Comparison of ENCODE assay signal across 9 mouse cellular contexts in the genomic region with DNA sequence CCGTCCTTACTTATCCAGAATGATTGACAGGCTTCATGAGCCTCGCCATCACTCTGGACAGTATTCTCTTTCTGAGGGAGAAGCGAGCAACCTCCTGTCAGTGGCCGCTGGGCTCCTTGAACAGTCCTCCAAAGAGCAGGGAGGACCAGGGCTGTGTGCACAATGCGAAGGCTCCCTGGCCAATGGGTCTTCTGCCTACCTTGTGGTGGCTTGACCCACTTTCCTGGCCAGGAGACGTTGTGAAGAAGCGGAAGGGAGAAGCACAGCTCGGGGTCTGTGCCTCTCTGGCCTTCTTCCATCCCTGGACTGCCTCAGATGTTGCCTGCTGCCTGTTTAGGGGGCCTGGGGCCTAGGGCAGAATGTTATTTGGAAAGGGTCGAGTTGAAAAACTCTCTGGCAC. TPM values are rescaled to one million over a fixed set of nuclear protein-coding genes. Genes with fewer than 3 reads are reported as not detected.
DNase-seq lines count a peak whose midpoint lies in the region; ATAC-seq lines count a peak whose summit lies in the region.
"Had no signal": no experiment of that assay in that cellular context is flagged by ENCODE, and none has a peak within 500 bp of the region (broad histone marks: within the 10 kb centered on the region; RNA-seq: fewer than 3 reads in every experiment).

No protein-coding gene starts in this region.

- H3K4me2 ChIP-seq in kidney, embryonic 15.5 days: peak overlapping the region; percentile 98
- peak overlapping the region; percentile 96 for H3K4me2 ChIP-seq in hindbrain, embryonic 11.5 days (replicated peaks; ENCODE audit: low read depth, low read length)
- peak overlapping the region; percentile 83 for H3K4me2 ChIP-seq in midbrain, embryonic 16.5 days (ENCODE audit: low read length)

- 0 out of 2 replicates have a peak overlapping the region, but pooled peaks have one; percentile 65 for H3K4me3 ChIP-seq in kidney, embryonic 15.5 days (replicated peaks)
- peak overlapping the region; percentile 78 for H3K4me3 ChIP-seq in embryonic facial prominence, embryonic 10.5 days
- H3K4me3 ChIP-seq in hindbrain, embryonic 11.5 days (ENCODE audit: low read depth, low read length): peak overlapping the region; percentile 71; the same call in 1 of the 2 replicates
- H3K4me3 ChIP-seq in midbrain, embryonic 16.5 days (ENCODE audit: low read depth, low read length): peak overlapping the region; percentile 78

- no peak overlapping the region for H3K27ac ChIP-seq in kidney, embryonic 15.5 days
- no peak overlapping the region for H3K27ac ChIP-seq in embryonic facial prominence, embryonic 10.5 days (replicated peaks)
- no peak overlapping the region for H3K27ac ChIP-seq in hindbrain, embryonic 11.5 days (ENCODE audit: low read depth, low read length)
- peak overlapping the region; percentile 88 for H3K27ac ChIP-seq in midbrain, embryonic 16.5 days (ENCODE audit: low read length)

- DNase-seq in kidney, postnatal 10 days: no peak
- DNase-seq in embryonic facial prominence, embryonic 10.5 days (ENCODE audit: low spot score): no peak
- peak; percentile 9 for DNase-seq in hindbrain, embryonic 11.5 days (ENCODE audit: low spot score)
- DNase-seq in MN1 (ENCODE audit: low spot score): no peak
- DNase-seq in frontal cortex, adult 2 months (ENCODE audit: extremely low spot score in 1 of 2, low spot score in 1 of 2): no peak
- DNase-seq in adrenal gland, postnatal 4 days (ENCODE audit: low spot score in 2 of 2): no peak

- 0 out of 2 replicates have a peak, but pooled peaks have one; percentile 2 for ATAC-seq in kidney, embryonic 15.5 days (replicated peaks; ENCODE audit: low FRiP score)
- ATAC-seq in hindbrain, embryonic 11.5 days (ENCODE audit: low FRiP score): no peak
- ATAC-seq in midbrain, embryonic 16.5 days: 0 out of 2 replicates have a peak, but pooled peaks have one; percentile 10

- peaks cover 20% of the 10 kb centered on the region for H3K4me1 ChIP-seq in kidney, embryonic 15.5 days
- H3K4me1 ChIP-seq in embryonic facial prominence, embryonic 10.5 days: peaks cover 42% of the 10 kb centered on the region
- peaks cover 7% of the 10 kb centered on the region for H3K4me1 ChIP-seq in hindbrain, embryonic 11.5 days (replicated peaks; ENCODE audit: control insufficient read depth, insufficient read depth, low read length)
- peaks cover 28% of the 10 kb centered on the region for H3K4me1 ChIP-seq in midbrain, embryonic 16.5 days (ENCODE audit: control insufficient read depth, insufficient read depth, low read length)

- WGBS in kidney, embryonic 15.5 days: 48% methylated on average over 9 of the region's 9 CpGs
- 36% methylated on average over 9 of the region's 9 CpGs for WGBS in embryonic facial prominence, embryonic 10.5 days
- 32% methylated on average over 9 of the region's 9 CpGs for WGBS in hindbrain, embryonic 11.5 days
- WGBS in midbrain, embryonic 16.5 days: 31% methylated on average over 9 of the region's 9 CpGs

- no peaks in the 10 kb centered on the region for H3K36me3 ChIP-seq in kidney, embryonic 15.5 days
- no peaks in the 10 kb centered on the region for H3K36me3 ChIP-seq in embryonic facial prominence, embryonic 10.5 days (replicated peaks)
- H3K36me3 ChIP-seq in hindbrain, embryonic 11.5 days (ENCODE audit: control insufficient read depth, insufficient read depth, low read length): no peaks in the 10 kb centered on the region
- no peaks in the 10 kb centered on the region for H3K36me3 ChIP-seq in midbrain, embryonic 16.5 days (ENCODE audit: control insufficient read depth, insufficient read depth, low read length)
- H3K36me3 ChIP-seq: G1E had no signal

- peaks cover 81% of the 10 kb centered on the region for H3K27me3 ChIP-seq in kidney, embryonic 15.5 days
- peaks cover 98% of the 10 kb centered on the region for H3K27me3 ChIP-seq in embryonic facial prominence, embryonic 10.5 days (replicated peaks; ENCODE audit: low read depth, poor library complexity, severe bottlenecking)
- H3K27me3 ChIP-seq in hindbrain, embryonic 11.5 days (ENCODE audit: control insufficient read depth, insufficient read depth, low read length): peaks cover 11% of the 10 kb centered on the region; the same call in 1 of the 2 replicates
- H3K27me3 ChIP-seq in midbrain, embryonic 16.5 days (ENCODE audit: control insufficient read depth, insufficient read depth, low read depth, low read length): no peaks in the 10 kb centered on the region

- H3K9ac ChIP-seq in kidney, embryonic 15.5 days: no peak overlapping the region
- no peak overlapping the region; the same call in 1 of the 2 replicates for H3K9ac ChIP-seq in hindbrain, embryonic 11.5 days (ENCODE audit: low read depth, low read length)
- peak overlapping the region; percentile 89 for H3K9ac ChIP-seq in midbrain, embryonic 16.5 days (ENCODE audit: low read depth, low read length)

- no peaks in the 10 kb centered on the region for H3K9me3 ChIP-seq in kidney, embryonic 15.5 days (replicated peaks)
- no peaks in the 10 kb centered on the region for H3K9me3 ChIP-seq in embryonic facial prominence, embryonic 10.5 days
- no peaks in the 10 kb centered on the region for H3K9me3 ChIP-seq in hindbrain, embryonic 11.5 days (ENCODE audit: control insufficient read depth, low read length)
- H3K9me3 ChIP-seq in midbrain, embryonic 16.5 days (replicated peaks; ENCODE audit: control insufficient read depth, low read length, poor library complexity, severe bottlenecking): no peaks in the 10 kb centered on the region
- H3K9me3 ChIP-seq: G1E had no signal

RNA-seq across cellular contexts. Expression of a gene that starts 1.8 kb away (rescaled TPM):
- 4.2 and 6.9 TPM in 2 replicates for polyA plus RNA-seq in kidney, embryonic 15.5 days (2015; fragmentation: Nextera tagmentation; extraction: Ambion mirVana)
- 3.4 and 3.6 TPM in 2 replicates for polyA plus RNA-seq in embryonic facial prominence, embryonic 10.5 days (2016; fragmentation: Nextera tagmentation; extraction: Ambion mirVana)
- 6.2 and 7.2 TPM in 2 replicates for polyA plus RNA-seq in hindbrain, embryonic 11.5 days (2014; fragmentation: Nextera tagmentation; extraction: Ambion mirVana)
- 59.1 and 61.4 TPM in 2 replicates for polyA plus RNA-seq in midbrain, embryonic 16.5 days (2015; fragmentation: Nextera tagmentation; extraction: Ambion mirVana)
- 53.9 and 61.9 TPM in 2 replicates for polyA plus RNA-seq in frontal cortex, adult 2 months (2012; rRNA removed)
- total RNA-seq in adrenal gland, postnatal 4 days (2021): 10 to 100 TPM; 10.9 to 13.2 TPM
- polyA plus RNA-seq: G1E had no signal
